Mouse (Mus musculus): Measurements from ENCODE around the gene Gm5483. TPM values are rescaled to one million over a fixed set of nuclear protein-coding genes. Genes with fewer than 3 reads are reported as not detected.

Gene Gm5483
- 1.3 and 2.2 TPM in 2 replicates for polyA plus RNA-seq (2012; ENCODE audit: low replicate concordance)

GRCm38 (mm10) chr16:36183912-36184311, at the start of gene Gm5483:
Gene Gm5483 (plus strand): TSS chr16:36184212.

GRCm38 (mm10) chr16:36156402-36156975, 27.5 kb upstream of the Gm5483 start, which contains the start of gene Stfa2l1:
Gene Stfa2l1 (plus strand): TSS chr16:36156811.

GRCm38 (mm10) chr16:36209967-36210453, 26.0 kb downstream of the Gm5483 start, which contains the start of gene Gm5416:
Gene Gm5416 (plus strand): TSS chr16:36210403.

GRCm38 (mm10) chr16:36221168-36221567, 37.2 kb downstream of the Gm5483 start, which contains the start of gene 2010005H15Rik:
Gene 2010005H15Rik (plus strand): TSS chr16:36221468.

Other genes with a start within 250 kb of the Gm5483 start
- gene Parp9, start 245.7 kb upstream of the Gm5483 start, polyA plus RNA-seq (2012; ENCODE audit: low replicate concordance): 2.1 and 8.3 TPM in 2 replicates
- gene Dtx3l, start 245.1 kb upstream of the Gm5483 start, polyA plus RNA-seq (2012; ENCODE audit: low replicate concordance): 8.2 and 12.8 TPM in 2 replicates
- gene Kpna1, start 205.5 kb upstream of the Gm5483 start, polyA plus RNA-seq (2012; ENCODE audit: low replicate concordance): 31.5 and 52.0 TPM in 2 replicates
- 0.56 and 1.7 TPM in 2 replicates for gene Wdr5b, start 143.0 kb upstream of the Gm5483 start, polyA plus RNA-seq (2012; ENCODE audit: low replicate concordance)
- 26.2 and 56.6 TPM in 2 replicates for gene Fam162a, start 112.6 kb upstream of the Gm5483 start, polyA plus RNA-seq (2012; ENCODE audit: low replicate concordance)
- 3.7 and 4.5 TPM in 2 replicates for gene Ccdc58, start 112.5 kb upstream of the Gm5483 start, polyA plus RNA-seq (2012; ENCODE audit: low replicate concordance)
- gene Csta1, start 53.0 kb upstream of the Gm5483 start, polyA plus RNA-seq (2012; ENCODE audit: low replicate concordance): not detected in 2 replicates
- 0.88 TPM in 2 replicates for gene Stfa2l1, start 27.4 kb upstream of the Gm5483 start, polyA plus RNA-seq (2012; ENCODE audit: low replicate concordance)
- gene Gm5416, start 26.2 kb downstream of the Gm5483 start, polyA plus RNA-seq (2012; ENCODE audit: low replicate concordance): not detected in 2 replicates
- not detected in 2 replicates for gene 2010005H15Rik, start 37.3 kb downstream of the Gm5483 start, polyA plus RNA-seq (2012; ENCODE audit: low replicate concordance)
- gene Stfa1, start 92.7 kb downstream of the Gm5483 start, polyA plus RNA-seq (2012; ENCODE audit: low replicate concordance): not detected in 2 replicates
- gene BC117090, start 150.1 kb downstream of the Gm5483 start, polyA plus RNA-seq (2012; ENCODE audit: low replicate concordance): not detected in 2 replicates
- not detected in 2 replicates for gene BC100530, start 183.5 kb downstream of the Gm5483 start, polyA plus RNA-seq (2012; ENCODE audit: low replicate concordance)
- not detected in 2 replicates for gene Stfa2, start 224.2 kb downstream of the Gm5483 start, polyA plus RNA-seq (2012; ENCODE audit: low replicate concordance)

Data from hematopoietic multipotent progenitor cell, adult 10-12 weeks (in vitro differentiated cells).